Mouse (Mus musculus): ENCODE results near the gene Wdfy1.

DNA sequence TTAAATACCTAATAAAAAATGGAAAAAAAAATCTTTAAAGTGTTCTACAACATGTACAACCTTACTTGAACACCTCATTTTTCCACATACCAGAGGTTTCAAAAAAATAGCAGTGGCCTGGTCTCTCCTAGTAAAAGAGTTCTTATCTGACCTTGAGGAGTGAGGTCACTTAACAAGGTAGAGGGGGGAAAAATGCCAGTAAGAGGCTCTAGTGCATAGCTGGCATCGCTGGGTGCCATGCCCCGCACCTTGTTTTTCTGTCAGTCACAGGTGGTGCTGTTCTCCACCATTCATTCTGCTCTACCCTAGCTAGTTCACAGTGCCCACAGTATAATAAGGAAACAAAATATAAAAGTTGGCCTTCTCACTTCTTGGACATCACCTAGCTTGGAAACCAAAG, 121.0 kb downstream of the Wdfy1 start:
- TF ChIP-seq CTCF (IDR thresholded peaks at IDR 0.05; ENCODE audit: borderline replicate concordance, extremely low read depth, insufficient read depth, insufficient read length) (no peak), POLR2A (IDR thresholded peaks at IDR 0.05; ENCODE audit: borderline replicate concordance, extremely low read depth, insufficient read depth, insufficient read length, poor library complexity, severe bottlenecking) (no peak)

All from brain, embryonic 14.5 days (tissue).